Mouse (Mus musculus): ENCODE data around the gene Exoc4. TPM values are rescaled to one million over a fixed set of nuclear protein-coding genes. Genes with fewer than 3 reads are reported as not detected.

Exoc4 gene
- total RNA-seq (2021), result 10 to 100 TPM; 40.0 to 44.1 TPM
- long read RNA-seq, experiment 1, full-length matches to known transcripts, result 10 of 13 reads
- long read RNA-seq, experiment 1, partial matches to known transcripts, result 3 of 13 reads
- long read RNA-seq, experiment 1, other reads (novel, unspliced or antisense), result 0 of 13 reads
- long read RNA-seq, experiment 2, full-length matches to known transcripts, result 51 of 66 reads
- long read RNA-seq, experiment 2, partial matches to known transcripts, result 12 of 66 reads
- long read RNA-seq, experiment 2, other reads (novel, unspliced or antisense), result 3 of 66 reads

DNA sequence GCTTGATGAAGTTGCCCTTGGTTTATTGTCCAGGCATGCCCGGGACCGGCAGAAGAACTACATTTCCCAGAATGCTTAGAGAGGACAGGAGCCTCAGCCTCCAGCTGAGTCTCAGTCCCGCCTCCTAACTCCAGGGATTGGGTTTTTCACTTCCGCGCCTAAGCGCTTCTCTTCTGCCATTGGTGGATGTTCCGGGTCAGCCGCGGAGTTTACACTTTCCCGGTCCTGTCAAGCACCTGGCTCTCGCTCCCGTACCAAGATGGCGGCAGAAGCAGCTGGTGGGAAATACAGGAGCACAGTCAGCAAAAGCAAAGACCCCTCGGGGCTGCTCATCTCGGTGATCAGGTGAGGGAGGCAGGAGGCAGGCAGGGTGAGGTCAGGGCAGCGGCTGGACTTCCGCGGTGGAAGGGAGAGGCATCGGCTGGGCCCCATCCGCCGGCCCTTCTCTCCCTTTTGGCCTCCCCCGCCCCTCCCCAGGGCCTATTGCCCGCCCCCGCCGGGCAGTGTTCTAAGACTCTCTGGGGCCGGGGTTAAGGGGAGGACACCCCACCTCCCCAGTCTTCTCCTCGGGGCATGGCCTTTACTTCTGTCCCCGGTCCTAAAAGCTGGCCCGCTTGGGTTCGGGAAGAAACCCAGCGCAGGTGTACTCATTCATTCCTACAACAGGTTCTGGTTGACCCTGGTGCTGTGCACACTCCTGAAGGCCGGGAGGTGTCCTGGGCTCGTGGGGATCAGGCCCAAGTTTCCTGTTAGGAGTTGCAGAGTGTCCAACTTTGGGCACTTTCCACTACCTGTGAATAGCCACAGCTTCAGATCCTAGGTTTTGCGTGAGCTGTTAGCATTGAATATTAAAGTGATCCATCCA, at the start of gene Exoc4:
Gene Exoc4, plus strand, starts transcription at position 192 of the 865 bp plus-strand sequence.
- DNase-seq (ENCODE audit: low spot score in 2 of 2), result peak; percentile 69 to 81

DNA sequence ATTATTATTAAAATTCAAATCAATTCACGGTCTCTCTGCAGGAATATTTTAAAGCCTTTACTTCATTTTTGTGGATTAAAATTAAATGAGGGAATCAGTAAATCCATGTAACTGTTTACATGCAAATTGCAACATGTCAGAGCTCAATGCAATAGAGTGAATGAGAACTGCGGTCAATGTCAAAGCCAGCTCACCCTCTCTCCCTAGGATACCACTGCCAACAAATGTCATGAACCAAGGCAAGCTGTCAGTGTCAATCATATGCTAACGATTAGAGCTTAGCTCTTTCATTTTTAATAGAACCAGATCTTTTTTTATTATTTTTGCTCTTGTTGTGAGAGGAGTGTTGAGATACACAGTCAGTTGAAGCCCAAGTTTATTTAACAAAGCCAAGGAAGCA, 30.1 kb upstream of the Exoc4 start:
- no peak for DNase-seq (ENCODE audit: low spot score in 2 of 2)

DNA sequence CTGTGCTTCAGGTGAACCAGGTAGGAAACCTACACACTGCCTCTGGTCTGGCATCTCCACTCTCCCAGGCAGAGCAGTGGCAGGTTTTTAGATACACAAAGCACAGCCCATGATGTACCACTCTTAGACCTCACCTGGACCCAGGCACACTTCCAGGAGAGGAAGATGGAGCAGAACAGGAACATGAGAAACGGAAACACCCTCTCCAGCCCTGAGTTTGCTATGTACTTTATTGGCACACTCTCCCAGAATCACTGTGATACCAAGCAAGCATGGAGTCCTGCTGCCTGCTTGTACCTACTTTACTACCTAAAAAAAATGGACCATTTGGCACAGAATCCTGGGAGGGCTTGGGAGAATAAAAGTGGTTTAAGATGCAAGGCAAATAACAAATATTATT, 22.2 kb upstream of the Exoc4 start:
- no peak for DNase-seq (ENCODE audit: low spot score in 2 of 2)

DNA sequence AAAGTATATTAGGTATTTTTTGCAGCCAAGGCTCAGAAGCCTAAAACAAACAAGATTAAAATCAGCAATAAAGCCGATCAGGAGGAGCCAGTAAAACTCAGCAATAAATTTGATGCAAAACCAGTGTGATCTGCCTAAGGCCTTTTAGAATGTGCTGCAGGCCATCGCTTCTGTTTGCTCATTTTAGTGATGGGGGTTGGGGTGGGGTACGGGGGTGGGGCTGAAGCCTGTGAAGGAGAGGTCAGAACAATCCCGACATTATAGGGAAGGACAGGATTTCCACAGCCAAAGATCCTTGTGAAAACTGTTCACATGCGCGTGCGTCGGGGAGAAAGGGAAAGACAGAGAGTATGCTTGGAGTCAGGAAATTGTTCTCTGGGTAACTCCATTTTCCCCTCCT, 21.5 kb upstream of the Exoc4 start:
- no peak for DNase-seq (ENCODE audit: low spot score in 2 of 2)

DNA sequence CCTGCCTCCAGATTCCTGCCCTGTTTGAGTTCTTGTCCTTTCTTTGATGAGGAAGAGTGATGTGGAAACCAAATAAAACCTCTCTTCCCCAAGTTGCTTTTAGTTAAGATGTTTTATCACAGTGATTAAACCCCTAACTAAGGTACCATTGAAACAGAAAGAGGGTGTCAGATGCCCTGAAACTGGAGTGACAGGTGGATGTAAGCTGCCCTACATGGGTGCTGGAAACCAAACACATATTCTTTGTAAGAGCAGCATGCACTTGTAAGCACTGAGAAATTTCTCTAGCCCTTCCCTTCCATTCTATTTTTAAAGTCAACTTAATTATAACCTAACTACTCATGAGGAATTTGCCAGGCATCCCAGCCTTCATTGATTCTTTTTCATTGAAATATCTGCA, 7.6 kb upstream of the Exoc4 start:
- no peak for DNase-seq (ENCODE audit: low spot score in 2 of 2)

DNA sequence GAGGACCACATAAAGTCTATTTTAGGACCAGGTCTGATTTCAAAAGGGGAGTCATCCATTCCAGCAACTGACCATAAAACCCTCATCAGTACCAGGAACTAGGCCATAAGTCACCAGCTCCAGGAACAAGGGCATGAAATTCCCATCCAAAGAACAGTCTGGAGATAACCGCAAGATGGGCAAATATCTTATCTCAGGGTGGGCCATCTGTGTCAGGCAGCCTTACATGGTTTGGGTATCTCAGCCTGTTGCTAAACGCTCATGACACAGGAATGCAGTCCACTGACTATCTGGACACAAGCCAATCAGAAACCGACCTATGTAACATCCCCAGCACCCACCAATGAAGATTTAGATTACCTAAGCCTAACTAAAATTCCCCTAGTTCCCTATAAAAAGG, 4.3 kb upstream of the Exoc4 start:
- DNase-seq (ENCODE audit: low spot score in 2 of 2), result no peak

DNA sequence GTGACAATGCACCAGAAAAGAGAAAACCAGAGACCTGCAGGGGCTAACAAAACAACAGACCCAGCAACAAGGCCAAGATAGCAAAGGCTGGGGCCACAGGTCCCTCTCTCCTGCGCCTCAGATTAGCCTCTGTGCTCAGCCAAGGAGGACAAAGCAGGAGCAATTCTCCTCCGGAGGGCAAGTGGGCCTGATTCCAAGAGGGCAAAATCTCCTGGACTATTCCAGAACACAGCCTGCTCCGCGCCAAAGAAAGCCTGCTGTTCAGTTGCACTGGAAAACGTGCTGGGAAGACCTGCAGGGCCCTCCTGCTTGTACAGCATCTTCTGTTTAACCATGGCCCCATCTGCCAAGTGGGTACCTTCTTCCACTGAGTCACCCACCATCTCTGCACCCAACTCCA, 1.7 kb upstream of the Exoc4 start:
- no peak for DNase-seq (ENCODE audit: low spot score in 2 of 2)

DNA sequence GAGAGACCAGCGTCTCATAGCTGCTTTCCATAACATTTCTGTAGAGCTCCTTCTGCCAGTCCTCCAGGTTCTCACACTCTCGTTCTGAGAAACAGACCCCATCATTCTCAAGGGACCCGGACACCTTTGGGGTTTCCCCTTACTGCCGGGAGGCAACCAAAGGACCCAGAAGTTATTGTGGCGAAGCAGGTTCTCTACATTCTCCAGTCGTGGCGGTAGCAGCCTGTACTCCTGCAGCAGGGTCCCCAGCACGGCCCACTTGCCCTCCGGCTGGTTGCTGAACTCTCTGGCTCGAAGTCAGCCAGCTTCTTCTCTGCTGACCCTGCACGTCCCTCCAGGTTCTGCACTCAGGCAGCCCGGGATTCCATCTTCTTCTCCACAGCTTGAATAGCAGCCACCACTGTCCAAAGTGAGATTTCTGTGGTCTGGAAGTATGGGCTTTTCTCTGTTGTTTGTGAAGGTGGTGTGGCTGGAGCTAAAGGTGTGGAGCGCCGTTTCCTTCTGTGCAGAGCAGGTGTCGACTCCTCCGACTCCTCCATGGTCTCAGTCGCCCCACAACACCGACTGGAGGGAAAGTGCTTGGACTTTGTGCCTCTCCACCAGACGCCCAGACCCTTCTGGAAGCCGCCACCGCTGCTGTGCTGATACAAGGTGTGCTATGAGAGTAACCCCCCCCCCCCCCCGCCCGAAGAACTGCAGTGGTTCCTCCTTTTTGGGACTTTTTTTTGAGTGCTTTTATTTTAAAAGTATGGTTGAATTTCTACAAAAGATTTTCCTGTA, 1.1 kb upstream of the Exoc4 start:
- DNase-seq (ENCODE audit: low spot score in 2 of 2), result no peak

DNA sequence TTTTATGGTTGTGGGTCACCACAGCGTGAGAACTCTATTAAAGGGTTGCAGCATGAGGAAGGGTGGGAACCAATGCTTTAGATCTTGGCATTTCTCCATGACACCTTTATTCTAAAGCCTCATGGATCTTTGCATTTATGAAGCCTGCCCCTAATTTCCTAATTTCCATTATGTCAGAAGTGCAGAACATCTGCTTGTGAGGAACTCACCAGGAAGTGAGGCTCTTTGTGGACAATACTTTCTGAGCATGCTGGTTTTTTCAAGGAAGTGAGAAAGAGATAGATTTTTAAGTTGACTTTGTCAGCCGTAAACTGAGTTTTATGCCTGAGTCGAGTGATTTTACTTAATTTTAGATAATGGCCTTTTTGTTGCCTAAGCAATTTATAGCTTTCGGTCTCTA, 7.8 kb downstream of the Exoc4 start:
- DNase-seq (ENCODE audit: low spot score in 2 of 2), result no peak

DNA sequence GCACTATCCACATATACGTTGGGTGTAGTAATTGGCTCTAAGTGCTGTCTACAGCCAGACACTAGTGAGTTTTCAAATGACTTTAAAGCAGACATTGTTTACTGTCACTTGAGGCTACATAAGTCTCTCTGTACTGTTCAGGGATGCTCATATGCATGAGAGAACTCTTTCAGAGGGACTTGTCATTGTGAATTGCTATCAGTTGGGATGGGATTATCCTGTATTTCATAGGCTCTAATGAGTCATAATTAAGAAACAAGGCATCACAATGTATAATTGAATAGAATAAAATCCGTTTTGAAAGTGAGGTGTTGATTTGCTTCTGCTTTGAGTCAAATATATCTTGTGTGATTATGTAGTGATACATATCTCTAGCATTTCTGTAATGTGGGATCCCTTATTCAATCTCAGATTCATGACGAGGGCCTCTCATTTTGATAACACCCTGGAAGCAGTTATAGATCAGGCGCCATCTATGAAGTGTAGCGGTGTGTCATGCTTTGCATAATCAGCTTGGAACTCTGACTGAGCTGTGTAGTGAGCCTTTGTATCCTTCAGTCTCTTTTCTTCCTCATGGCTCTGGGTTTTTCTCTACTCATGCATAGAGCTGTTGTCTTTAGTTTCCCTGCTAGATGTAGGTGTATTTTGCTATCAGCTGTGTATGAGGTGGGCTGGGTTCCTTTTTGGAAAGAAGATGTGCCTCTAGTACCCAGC, 8.3 kb downstream of the Exoc4 start:
- DNase-seq (ENCODE audit: low spot score in 2 of 2), result no peak

DNA sequence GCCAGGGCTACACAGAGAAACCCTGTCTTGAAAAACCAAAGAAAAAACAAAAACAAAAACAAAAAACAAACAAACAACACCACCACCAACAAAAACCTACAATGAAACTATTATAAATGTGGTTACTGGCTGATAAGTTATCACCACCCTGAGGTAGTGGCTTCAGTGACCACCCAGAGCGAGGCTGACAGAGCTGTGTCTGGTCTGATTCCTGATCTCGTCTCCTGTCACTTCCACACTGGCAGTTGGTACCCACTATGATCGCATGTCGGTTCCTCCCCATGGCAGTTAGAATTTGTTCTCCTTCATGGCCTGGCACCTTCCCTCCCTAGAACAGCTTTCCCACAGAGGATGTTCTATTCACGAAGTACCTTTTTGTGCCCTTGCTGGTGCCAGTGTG, 11.0 kb downstream of the Exoc4 start:
- DNase-seq (ENCODE audit: low spot score in 2 of 2), result no peak

DNA sequence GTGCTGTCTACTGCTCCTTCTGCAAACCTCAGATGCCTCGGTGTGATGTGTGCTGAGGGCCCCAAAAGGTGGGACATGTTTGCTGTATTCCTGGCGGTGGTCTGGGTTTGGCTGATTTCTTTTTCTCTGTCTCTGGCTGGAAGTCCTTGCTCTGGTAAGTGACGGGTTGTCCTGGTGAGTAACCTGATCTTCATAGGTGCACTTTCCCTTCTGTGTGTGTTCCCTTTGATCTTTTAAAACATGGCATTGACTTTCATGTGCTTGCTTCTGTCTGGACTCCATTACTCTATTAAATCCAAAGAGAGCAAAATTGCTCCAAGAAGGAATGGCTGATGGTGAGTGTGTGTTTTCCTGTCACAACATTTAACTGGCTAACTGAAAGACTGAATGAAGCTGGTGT, 12.7 kb downstream of the Exoc4 start:
- no peak for DNase-seq (ENCODE audit: low spot score in 2 of 2)

DNA sequence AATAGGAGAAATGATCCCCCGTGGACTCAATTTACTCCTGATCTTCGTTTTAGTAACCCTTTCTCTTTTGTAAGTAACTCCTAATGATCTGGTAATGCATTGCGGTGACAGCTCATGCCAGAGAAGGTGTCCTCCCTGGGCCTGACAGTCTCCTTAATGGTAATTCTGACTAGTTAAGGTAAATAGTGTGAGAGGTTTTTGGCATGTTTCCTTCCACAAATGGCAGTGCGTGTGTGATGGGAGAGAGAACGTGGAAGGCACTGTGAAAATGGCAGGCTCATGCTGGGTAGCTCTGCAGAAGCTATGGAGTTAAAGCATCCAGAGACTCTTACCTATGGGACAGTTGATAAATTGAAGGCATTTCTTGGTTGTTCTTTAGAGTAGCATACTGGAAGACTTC, 15.1 kb downstream of the Exoc4 start:
- DNase-seq (ENCODE audit: low spot score in 2 of 2), result no peak

DNA sequence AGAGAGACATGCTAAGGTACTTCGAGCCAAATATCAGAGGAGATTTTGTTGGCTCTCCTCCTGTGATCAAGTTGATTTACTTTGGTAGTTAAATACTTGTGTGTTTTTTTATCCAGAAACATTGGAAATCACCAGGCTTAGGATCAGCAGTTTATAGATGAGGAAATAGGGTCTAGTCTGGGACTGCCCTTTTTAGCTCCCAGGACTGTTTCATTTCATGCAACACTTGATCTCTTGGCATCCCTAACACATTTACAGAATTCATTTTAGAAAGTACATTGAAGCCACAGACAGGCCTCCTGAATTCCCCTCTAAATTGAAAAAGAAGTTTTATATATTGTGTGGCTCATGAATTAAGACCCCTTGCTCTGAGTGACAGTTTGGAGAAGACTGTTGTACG, 15.5 kb downstream of the Exoc4 start:
- DNase-seq (ENCODE audit: low spot score in 2 of 2), result no peak

DNA sequence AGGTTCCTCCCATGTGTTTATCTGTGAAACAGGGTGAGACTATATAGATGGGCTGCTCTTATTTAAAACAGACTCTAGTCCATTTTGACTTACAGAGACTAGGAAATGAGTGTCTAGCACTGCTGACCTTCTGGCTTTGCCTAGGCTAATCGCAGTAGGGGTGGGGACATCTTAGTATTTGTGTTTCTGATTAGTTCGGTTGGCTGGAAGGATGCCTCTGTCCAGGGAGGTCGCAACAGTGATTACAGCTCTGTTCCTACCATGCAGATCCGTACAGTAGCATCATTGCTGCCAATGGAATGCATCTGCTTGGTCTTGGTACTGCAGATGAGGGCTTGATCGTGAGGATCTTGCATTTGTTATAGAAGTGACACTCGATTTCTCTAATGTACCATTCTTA, 18.7 kb downstream of the Exoc4 start:
- no peak for DNase-seq (ENCODE audit: low spot score in 2 of 2)

DNA sequence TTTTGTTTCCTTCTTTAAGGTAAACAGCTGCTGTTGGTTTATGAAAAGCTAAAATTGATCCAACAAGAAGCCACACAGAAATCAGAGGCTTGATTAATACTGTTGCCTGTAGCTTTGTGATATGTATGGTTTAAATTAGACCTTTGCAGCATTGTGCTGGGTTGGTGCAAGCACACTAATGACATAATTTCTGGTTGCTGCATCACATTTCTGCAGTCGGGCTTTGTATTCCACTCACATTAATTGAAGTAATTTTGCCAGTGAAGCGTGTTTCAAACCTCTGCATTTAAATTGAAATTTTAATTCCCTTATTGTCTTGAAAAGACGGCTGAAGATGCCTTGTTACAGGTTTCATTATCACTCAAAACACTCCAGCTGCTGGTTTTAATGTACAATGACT, 34.6 kb downstream of the Exoc4 start:
- no peak for DNase-seq (ENCODE audit: low spot score in 2 of 2)

DNA sequence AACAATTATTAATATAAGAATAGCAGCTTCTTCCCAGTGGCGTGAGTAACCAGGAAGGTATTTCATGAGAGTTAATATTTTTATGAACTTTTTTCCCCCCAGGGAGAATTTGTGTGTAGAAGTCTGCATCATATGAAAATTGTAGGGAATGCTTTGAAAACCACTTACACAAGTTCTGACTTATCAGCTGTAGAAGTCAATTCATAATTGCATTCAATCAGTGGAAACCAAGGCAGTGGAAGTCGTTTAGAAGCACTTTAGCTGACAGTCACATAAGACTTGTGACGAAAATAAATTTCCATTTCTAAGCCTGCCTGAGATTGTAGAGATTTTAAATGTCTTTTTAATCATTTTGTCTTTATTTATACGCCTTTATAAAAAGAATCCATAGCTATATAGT, 35.1 kb downstream of the Exoc4 start:
- no peak for DNase-seq (ENCODE audit: low spot score in 2 of 2)

DNA sequence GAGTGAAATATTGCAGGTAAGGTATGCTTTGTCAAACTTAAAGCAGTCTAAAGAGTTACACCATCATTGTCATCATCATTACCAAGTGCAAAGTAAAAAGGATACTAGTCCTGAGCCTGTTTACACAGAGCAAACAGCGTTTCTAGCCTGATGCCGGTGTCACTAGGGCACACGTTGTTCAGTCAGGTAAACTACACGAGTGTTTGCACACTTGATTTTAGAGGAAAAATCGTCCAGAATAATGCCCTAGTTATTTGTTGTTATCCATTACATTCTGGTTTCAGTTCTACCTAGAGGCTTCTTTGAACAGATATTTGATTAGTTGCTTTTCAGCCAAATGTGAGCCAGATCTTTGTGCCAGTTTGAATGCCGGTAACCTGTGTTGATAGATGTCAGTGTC, 37.5 kb downstream of the Exoc4 start:
- no peak for DNase-seq (ENCODE audit: low spot score in 2 of 2)

DNA sequence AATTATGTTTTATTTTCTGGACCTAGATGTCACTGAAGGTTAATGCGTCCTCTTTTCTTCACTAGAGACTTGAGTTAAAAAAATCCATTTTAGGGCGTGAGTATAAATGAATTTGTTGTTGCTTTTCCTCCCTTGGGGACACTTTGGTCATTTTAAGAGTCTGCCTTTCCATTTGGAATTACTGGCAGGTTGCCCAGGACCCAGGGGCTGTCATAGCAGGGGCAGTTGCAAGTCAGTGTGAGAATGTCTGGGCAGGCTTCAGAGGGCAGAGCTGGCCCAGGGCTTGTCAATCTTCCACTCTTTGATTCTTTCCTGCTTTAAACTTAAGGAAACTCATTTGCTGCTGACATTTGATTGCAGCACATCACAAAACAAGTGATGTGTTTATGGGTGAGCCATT, 45.7 kb downstream of the Exoc4 start:
- peak; percentile 6 to 19 for DNase-seq (ENCODE audit: low spot score in 2 of 2)

DNA sequence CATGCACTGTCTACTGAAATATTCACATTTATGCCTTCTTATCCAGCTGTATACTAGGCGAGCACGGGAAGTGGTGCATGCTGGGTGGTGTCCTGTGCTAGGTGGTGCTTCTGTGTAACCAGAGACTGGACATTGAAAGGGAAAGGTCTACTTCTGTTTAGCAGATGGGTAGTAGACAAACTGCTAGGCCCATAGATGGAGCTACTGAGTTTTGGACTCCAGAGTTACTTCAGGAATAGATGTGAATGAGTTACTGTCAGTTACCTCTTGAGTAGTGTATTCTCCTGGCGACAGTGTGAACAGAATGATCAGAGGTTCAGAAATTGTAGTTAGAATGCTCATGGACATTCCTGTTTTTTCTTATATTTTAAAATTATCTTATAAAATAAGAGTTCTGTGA, 48.7 kb downstream of the Exoc4 start:
- no peak for DNase-seq (ENCODE audit: low spot score in 2 of 2)

DNA sequence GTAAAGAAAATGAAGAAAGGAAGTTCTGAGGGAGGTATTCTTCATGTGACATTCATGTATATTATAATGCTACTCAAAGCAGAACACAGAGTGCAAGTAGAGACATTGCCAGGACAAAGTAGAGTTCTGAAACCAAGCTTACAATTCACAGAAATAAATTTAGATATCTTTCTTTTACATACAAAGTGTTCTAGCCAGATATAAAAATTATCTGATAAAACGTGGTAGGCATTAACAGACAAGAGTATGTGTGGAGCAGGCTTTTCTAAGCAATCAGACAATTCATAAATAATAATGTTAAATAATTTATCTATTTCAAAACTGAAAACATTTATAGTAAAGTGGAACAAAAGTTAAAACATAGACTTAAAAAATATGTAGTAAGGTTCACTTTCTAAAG, 49.9 kb downstream of the Exoc4 start:
- no peak for DNase-seq (ENCODE audit: low spot score in 2 of 2)

Data from adrenal gland, adult 18-20 months (tissue).